Mouse (Mus musculus) ES-Bruce4 (cell line): Measurements from ENCODE around the gene Six2.

Source experiments
- CTCF ChIP-seq: IDR thresholded peaks from one replicate; pipeline ENCODE4 v1.8.1; 2011; ENCODE audit warnings: low read depth, low read length
- POLR2A ChIP-seq: IDR thresholded peaks from one replicate; pipeline ENCODE4 v1.8.1; 2011; ENCODE audit warnings: low read length; ENCODE audit not compliant: insufficient read depth

GRCm38 (mm10) chr17:85700028-85700427, 12.0 kb upstream of the Six2 start:
- TF ChIP-seq POLR2A (no peak), CTCF (no peak)
